Mouse (Mus musculus) cerebellum, adult 2 months (tissue): Measurements from ENCODE around the gene Cachd1. TPM values are rescaled to one million over a fixed set of nuclear protein-coding genes. Genes with fewer than 3 reads are reported as not detected.

Experiments
- DNase-seq, 2 experiments: peaks; one replicate each; pipeline ENCODE4 v3.0.0; 2021
- H3K27ac ChIP-seq: fragments of 200-500 bp; 2 replicates; pipeline ENCODE4 v1.5.1; 2012; ENCODE audit warnings: low read length, control low read depth, inconsistent platforms; ENCODE audit not compliant: insufficient read depth
- H3K27me3 ChIP-seq: fragments of 200-500 bp; 2 replicates; pipeline ENCODE4 v1.6.1; 2012; ENCODE audit warnings: inconsistent platforms, mild to moderate bottlenecking, low read length, moderate library complexity; ENCODE audit not compliant: control insufficient read depth, insufficient read depth
- H3K4me1 ChIP-seq: fragments of 200-500 bp; 2 replicates; pipeline ENCODE4 v1.6.1; 2011; ENCODE audit warnings: low read length; ENCODE audit not compliant: control insufficient read depth, insufficient read depth
- H3K4me3 ChIP-seq: fragments of 200-500 bp; replicated peaks from 2 replicates; pipeline ENCODE3; 2011; ENCODE audit warnings: mild to moderate bottlenecking, low read depth, low read length, control low read depth; ENCODE audit not compliant: insufficient read depth
- CTCF ChIP-seq: fragments of 200-500 bp; IDR thresholded peaks from 2 replicates; pipeline ENCODE4 v1.5.1; 2011; ENCODE audit warnings: low read depth, mild to moderate bottlenecking, control low read depth, low read length, moderate library complexity, borderline replicate concordance; ENCODE audit not compliant: insufficient read depth
- POLR2A ChIP-seq: fragments of 200-500 bp; IDR thresholded peaks from 2 replicates; pipeline ENCODE4 v1.6.1; 2011; ENCODE audit warnings: low read length, control low read depth, borderline replicate concordance; ENCODE audit not compliant: insufficient read depth
- WGBS: fragments of 180-500 bp; shearing (Covaris S2); methylation state at CpG from one replicate; pipeline ENCODE4 v1.1.7; 2018; 5-methylcytosine and 5-hydroxymethylcytosine counted together
- polyA plus RNA-seq: library from polyadenylated mRNA; depleted of rRNA; stranded (reverse); fragments of >200 nt; gene quantifications from 2 replicates; pipeline ENCODE4 v1.2.3, GENCODE M21; 2012

Gene Cachd1
- polyA plus RNA-seq, 1 experiment, result 41.4 TPM

DNA sequence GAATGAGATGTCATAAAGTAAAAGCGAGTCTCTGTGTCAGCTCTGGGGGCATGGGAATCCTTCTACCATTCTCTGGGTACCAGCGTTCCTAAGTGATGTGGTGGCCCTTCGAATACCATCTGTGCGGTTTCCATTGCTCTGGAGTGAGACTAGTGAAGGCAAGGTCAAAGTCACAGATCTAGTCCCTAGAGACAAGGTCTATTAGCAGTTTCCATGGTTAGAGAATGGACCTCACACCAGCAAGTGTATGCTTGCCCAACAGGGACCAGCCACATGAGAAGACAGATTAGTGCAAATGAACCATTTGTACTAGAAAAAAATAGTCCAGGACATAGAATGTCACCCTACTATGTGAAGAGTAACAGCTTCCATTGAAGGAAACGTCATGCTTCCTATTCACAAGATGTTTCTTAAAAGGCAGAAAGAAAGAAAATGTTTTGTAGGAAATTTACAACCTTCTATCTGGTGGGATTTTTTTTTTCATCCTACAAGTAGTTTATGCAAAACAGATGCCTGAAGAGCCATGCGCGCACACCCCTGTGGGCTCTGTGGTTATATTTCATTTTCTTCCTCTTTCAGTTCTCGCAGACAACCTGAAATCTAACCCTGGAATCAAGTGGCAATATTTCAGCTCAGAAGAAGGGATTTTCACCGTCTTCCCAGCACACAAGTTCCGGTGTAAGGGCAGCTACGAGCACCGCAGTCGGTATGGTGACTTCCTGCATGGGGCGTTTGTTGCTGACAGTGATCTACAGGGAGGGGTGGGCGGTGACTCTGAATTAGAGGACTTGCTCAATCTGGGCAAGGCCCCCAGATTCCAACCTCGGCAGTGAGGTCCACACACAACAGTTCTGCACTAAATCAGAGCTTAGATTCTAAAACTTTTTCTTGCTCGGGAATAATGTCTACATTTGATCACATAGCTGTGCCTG is 172.3 kb downstream of the Cachd1 start:
- Histone ChIP-seq H3K4me3 (no peak overlapping the region), H3K27me3 (no peaks in the 10 kb centered on the region), H3K4me1 (no peaks in the 10 kb centered on the region), H3K27ac (no peak overlapping the region)
- WGBS, result 79% methylated on average over 17 of the region's 17 CpGs
- TF ChIP-seq CTCF (no peak), POLR2A (no peak)
- no peak for DNase-seq

GRCm38 (mm10) chr4:100950316-100950715 is 173.8 kb downstream of the Cachd1 start:
- no peak for TF ChIP-seq CTCF
- TF ChIP-seq POLR2A, result no peak
- H3K27ac ChIP-seq, result no peak overlapping the region
- WGBS, result 77% methylated on average over 5 of the region's 5 CpGs
- H3K27me3 ChIP-seq, result no peaks in the 10 kb centered on the region
- DNase-seq, result no peak
- no peak overlapping the region for H3K4me3 ChIP-seq
- H3K4me1 ChIP-seq, result no peaks in the 10 kb centered on the region

GRCm38 (mm10) chr4:100951876-100952275 is 175.4 kb downstream of the Cachd1 start:
- WGBS, result 73% methylated on average over 8 of the region's 8 CpGs
- H3K27me3 ChIP-seq, result no peaks in the 10 kb centered on the region

DNA sequence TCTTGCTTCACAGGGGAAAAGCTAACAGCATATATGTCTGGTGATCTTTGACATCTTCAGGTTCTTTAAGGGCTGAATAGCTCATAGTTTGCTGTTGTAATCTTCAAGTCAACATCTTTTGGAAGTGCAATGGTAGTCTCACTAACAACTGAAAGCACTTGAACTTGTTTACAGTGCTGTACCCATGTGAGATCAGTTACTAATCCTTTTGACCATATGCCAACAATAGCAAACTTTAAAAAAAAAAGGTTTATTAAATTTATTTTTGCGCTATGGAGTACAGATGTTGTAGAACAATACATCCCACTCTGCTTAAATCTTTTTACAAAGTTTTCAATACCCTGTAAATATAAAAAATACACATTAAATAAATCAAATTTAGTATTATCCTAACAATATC is 186.9 kb downstream of the Cachd1 start:
- Histone ChIP-seq H3K27me3 (no peaks in the 10 kb centered on the region), H3K27ac (no peak overlapping the region), H3K4me3 (no peak overlapping the region), H3K4me1 (no peaks in the 10 kb centered on the region; the same call in 1 of the 2 replicates)
- TF ChIP-seq CTCF (no peak), POLR2A (no peak)
- WGBS, result 98% methylated on average over 1 of the region's 1 CpGs
- no peak for DNase-seq

More at GRCm38 (mm10) chr4:100951876-100952275, 175.4 kb downstream of the Cachd1 start:
- DNase-seq, result no peak
- Histone ChIP-seq H3K4me1 (no peaks in the 10 kb centered on the region), H3K27ac (no peak overlapping the region), H3K4me3 (no peak overlapping the region)
- TF ChIP-seq POLR2A, result no peak

GRCm38 (mm10) chr4:100963796-100964195 is 187.3 kb downstream of the Cachd1 start:
- Histone ChIP-seq H3K4me3 (no peak overlapping the region), H3K4me1 (no peaks in the 10 kb centered on the region; the same call in 1 of the 2 replicates), H3K27me3 (no peaks in the 10 kb centered on the region), H3K27ac (no peak overlapping the region)
- DNase-seq, result no peak
- TF ChIP-seq POLR2A, result no peak
- TF ChIP-seq CTCF, result no peak
- WGBS, result 96% methylated on average over 8 of the region's 8 CpGs

- no peaks in the 10 kb centered on the region for H3K27me3 ChIP-seq
- no peaks in the 10 kb centered on the region; the same call in 1 of the 2 replicates for H3K4me1 ChIP-seq
- no peak overlapping the region for H3K4me3 ChIP-seq
- TF ChIP-seq POLR2A (no peak), CTCF (no peak)
- 17% methylated on average over 19 of the region's 19 CpGs for WGBS
- no peak overlapping the region for H3K27ac ChIP-seq
- DNase-seq, result no peak
Measured at GRCm38 (mm10) chr4:100967703-100968392, 191.4 kb downstream of the Cachd1 start.

- TF ChIP-seq POLR2A (no peak), CTCF (no peak)
- H3K4me1 ChIP-seq, result no peaks in the 10 kb centered on the region
- WGBS, result 41% methylated on average over 16 of the region's 16 CpGs
- no peaks in the 10 kb centered on the region for H3K27me3 ChIP-seq
- H3K27ac ChIP-seq, result no peak overlapping the region
- H3K4me3 ChIP-seq, result no peak overlapping the region
- DNase-seq, result peak in 1 of 2 experiments; percentile 32
Measured at GRCm38 (mm10) chr4:100973641-100974454, 197.4 kb downstream of the Cachd1 start.
